Mouse (Mus musculus) neural tube, embryonic 15.5 days (tissue): ENCODE data around the gene Ccdc159. TPM values are rescaled to one million over a fixed set of nuclear protein-coding genes. Genes with fewer than 3 reads are reported as not detected.
A peak's percentile ranks its signal among the peaks of the same experiment; 100 is the strongest.

Experiments
- ATAC-seq: fragments of 200-750 bp; cut with Nextera tagmentation; 2 replicates; pipeline ENCODE4 v1.8.0; 2017; ENCODE audit warnings: mild to moderate bottlenecking, moderate TSS enrichment, moderate library complexity; ENCODE audit not compliant: low FRiP score
- H3K27ac ChIP-seq: fragments of 300-500 bp; sonication (generic); replicated peaks from 2 replicates; pipeline ENCODE4 v1.5.1; 2015; ENCODE audit warnings: mild to moderate bottlenecking, inconsistent platforms
- H3K27me3 ChIP-seq: fragments of 300-500 bp; sonication (generic); replicated peaks from 2 replicates; pipeline ENCODE4 v1.6.1; 2015; ENCODE audit warnings: inconsistent platforms
- H3K36me3 ChIP-seq: fragments of 300-500 bp; sonication (generic); 2 replicates; pipeline ENCODE4 v1.6.1; 2015; ENCODE audit warnings: inconsistent platforms
- H3K4me1 ChIP-seq: fragments of 300-500 bp; sonication (generic); 2 replicates; pipeline ENCODE4 v1.6.1; 2015; ENCODE audit warnings: inconsistent platforms
- H3K4me2 ChIP-seq: fragments of 300-500 bp; sonication (generic); 2 replicates; pipeline ENCODE4 v1.6.1; 2015; ENCODE audit warnings: inconsistent platforms, mild to moderate bottlenecking, moderate library complexity
- H3K4me3 ChIP-seq: fragments of 300-500 bp; sonication (generic); replicated peaks from 2 replicates; pipeline ENCODE4 v1.5.1; 2015; ENCODE audit warnings: mild to moderate bottlenecking, inconsistent platforms
- H3K9ac ChIP-seq: fragments of 300-500 bp; sonication (generic); replicated peaks from 2 replicates; pipeline ENCODE4 v1.6.1; 2015; ENCODE audit warnings: mild to moderate bottlenecking, inconsistent platforms
- H3K9me3 ChIP-seq: fragments of 300-500 bp; sonication (generic); replicated peaks from 2 replicates; pipeline ENCODE4 v1.6.1; 2016; ENCODE audit warnings: inconsistent platforms
- WGBS: fragments of 180-500 bp; shearing (Covaris S2); methylation state at CpG from one replicate; pipeline ENCODE4 v1.1.7; 2015; ENCODE audit warnings: mixed read lengths; 5-methylcytosine and 5-hydroxymethylcytosine counted together
- polyA plus RNA-seq: library from polyadenylated mRNA; unstranded; fragments of >200 nt; fragmentation: Nextera tagmentation; extraction: Ambion mirVana; gene quantifications from 2 replicates; pipeline ENCODE4 v1.2.1, GENCODE M21; 2015

Gene Ccdc159
- polyA plus RNA-seq, 1 experiment from 2014 or later = 10.0 TPM

- peaks cover 2% of the 10 kb centered on the region; the same call in 1 of the 2 replicates for H3K36me3 ChIP-seq
- H3K4me2 ChIP-seq = no peak overlapping the region
- H3K27me3 ChIP-seq = no peaks in the 10 kb centered on the region
- ATAC-seq = no peak
- no peak overlapping the region for H3K4me3 ChIP-seq
- peaks cover 23% of the 10 kb centered on the region for H3K4me1 ChIP-seq
- H3K27ac ChIP-seq = no peak overlapping the region
- no peak overlapping the region for H3K9ac ChIP-seq
- no peaks in the 10 kb centered on the region for H3K9me3 ChIP-seq
- WGBS = 90% methylated on average over 4 of the region's 4 CpGs
Measured at GRCm38 (mm10) chr9:21923036-21923435, 4.2 kb upstream of the Ccdc159 start.

GRCm38 (mm10) chr9:21923490-21924098, 3.7 kb upstream of the Ccdc159 start:
- Histone ChIP-seq H3K4me2 (no peak overlapping the region), H3K4me3 (no peak overlapping the region), H3K4me1 (peaks cover 18% of the 10 kb centered on the region), H3K36me3 (peaks cover 2% of the 10 kb centered on the region; the same call in 1 of the 2 replicates), H3K9me3 (no peaks in the 10 kb centered on the region), H3K27ac (no peak overlapping the region), H3K27me3 (no peaks in the 10 kb centered on the region), H3K9ac (no peak overlapping the region)
- WGBS = 73% methylated on average over 3 of the region's 3 CpGs
- no peak for ATAC-seq

- ATAC-seq = no peak
- 76% methylated on average over 6 of the region's 6 CpGs for WGBS
- H3K36me3 ChIP-seq = peaks cover 2% of the 10 kb centered on the region; the same call in 1 of the 2 replicates
- H3K27ac ChIP-seq = no peak overlapping the region
- no peaks in the 10 kb centered on the region for H3K27me3 ChIP-seq
- peaks cover 18% of the 10 kb centered on the region for H3K4me1 ChIP-seq
- H3K4me2 ChIP-seq = no peak overlapping the region
- no peaks in the 10 kb centered on the region for H3K9me3 ChIP-seq
- H3K9ac ChIP-seq = no peak overlapping the region
- H3K4me3 ChIP-seq = no peak overlapping the region
Measured at GRCm38 (mm10) chr9:21924099-21924493, 3.2 kb upstream of the Ccdc159 start.

GRCm38 (mm10) chr9:21925034-21925433, 2.2 kb upstream of the Ccdc159 start:
- peaks cover 2% of the 10 kb centered on the region; the same call in 1 of the 2 replicates for H3K36me3 ChIP-seq
- H3K9me3 ChIP-seq = no peaks in the 10 kb centered on the region
- ATAC-seq = no peak
- H3K27ac ChIP-seq = no peak overlapping the region
- no peak overlapping the region for H3K4me3 ChIP-seq
- no peak overlapping the region for H3K4me2 ChIP-seq
- H3K4me1 ChIP-seq = peaks cover 18% of the 10 kb centered on the region
- no peaks in the 10 kb centered on the region for H3K27me3 ChIP-seq
- 83% methylated on average over 3 of the region's 3 CpGs for WGBS
- H3K9ac ChIP-seq = no peak overlapping the region

GRCm38 (mm10) chr9:21925506-21925905, 1.8 kb upstream of the Ccdc159 start:
- no peak overlapping the region for H3K4me2 ChIP-seq
- H3K27ac ChIP-seq = no peak overlapping the region
- H3K9me3 ChIP-seq = no peaks in the 10 kb centered on the region
- H3K27me3 ChIP-seq = no peaks in the 10 kb centered on the region
- no peak for ATAC-seq
- no peak overlapping the region for H3K9ac ChIP-seq
- peaks cover 18% of the 10 kb centered on the region for H3K4me1 ChIP-seq
- H3K36me3 ChIP-seq = peaks cover 2% of the 10 kb centered on the region; the same call in 1 of the 2 replicates
- 96% methylated on average over 1 of the region's 1 CpGs for WGBS
- H3K4me3 ChIP-seq = no peak overlapping the region

- WGBS = 81% methylated on average over 6 of the region's 6 CpGs
- H3K36me3 ChIP-seq = peaks cover 2% of the 10 kb centered on the region; the same call in 1 of the 2 replicates
- H3K9ac ChIP-seq = peak overlapping the region; percentile 71
Measured at GRCm38 (mm10) chr9:21926155-21926554, 1.1 kb upstream of the Ccdc159 start.

GRCm38 (mm10) chr9:21926784-21927183, 487 bp upstream of the Ccdc159 start:
- ATAC-seq = peak; percentile 6; the same call in 1 of the 2 replicates
- H3K9me3 ChIP-seq = no peaks in the 10 kb centered on the region
- peak overlapping the region; percentile 71 for H3K9ac ChIP-seq
- H3K4me2 ChIP-seq = peak overlapping the region; percentile 59
- peak overlapping the region; percentile 52 for H3K4me3 ChIP-seq
- H3K36me3 ChIP-seq = peaks cover 1% of the 10 kb centered on the region; the same call in 1 of the 2 replicates
- 0% methylated on average over 6 of the region's 6 CpGs for WGBS
- peak overlapping the region; percentile 80 for H3K27ac ChIP-seq
- peaks cover 18% of the 10 kb centered on the region for H3K4me1 ChIP-seq
- H3K27me3 ChIP-seq = no peaks in the 10 kb centered on the region

More at GRCm38 (mm10) chr9:21926155-21926554, 1.1 kb upstream of the Ccdc159 start:
- H3K9me3 ChIP-seq = no peaks in the 10 kb centered on the region
- no peaks in the 10 kb centered on the region for H3K27me3 ChIP-seq
- no peak for ATAC-seq
- peak overlapping the region; percentile 80; the same call in 1 of the 2 replicates for H3K27ac ChIP-seq
- H3K4me3 ChIP-seq = peak overlapping the region; percentile 52
- peaks cover 18% of the 10 kb centered on the region for H3K4me1 ChIP-seq
- H3K4me2 ChIP-seq = peak overlapping the region; percentile 59

GRCm38 (mm10) chr9:21929208-21929607, 1.9 kb downstream of the Ccdc159 start:
- Histone ChIP-seq H3K9me3 (no peaks in the 10 kb centered on the region), H3K9ac (no peak overlapping the region), H3K4me1 (peaks cover 18% of the 10 kb centered on the region), H3K4me3 (no peak overlapping the region), H3K4me2 (no peak overlapping the region), H3K36me3 (no peaks in the 10 kb centered on the region), H3K27ac (no peak overlapping the region), H3K27me3 (no peaks in the 10 kb centered on the region)
- ATAC-seq = no peak
- WGBS = 82% methylated on average over 3 of the region's 3 CpGs

- no peak overlapping the region for H3K9ac ChIP-seq
- no peak overlapping the region for H3K4me3 ChIP-seq
- H3K27me3 ChIP-seq = no peaks in the 10 kb centered on the region
- H3K27ac ChIP-seq = no peak overlapping the region
- H3K4me2 ChIP-seq = no peak overlapping the region
- ATAC-seq = no peak
- H3K4me1 ChIP-seq = peaks cover 17% of the 10 kb centered on the region
- H3K36me3 ChIP-seq = no peaks in the 10 kb centered on the region
- 64% methylated on average over 2 of the region's 2 CpGs for WGBS
- no peaks in the 10 kb centered on the region for H3K9me3 ChIP-seq
Measured at GRCm38 (mm10) chr9:21932006-21932405, 4.7 kb downstream of the Ccdc159 start.

- H3K27me3 ChIP-seq = no peaks in the 10 kb centered on the region
- no peak overlapping the region for H3K27ac ChIP-seq
- 65% methylated on average over 12 of the region's 12 CpGs for WGBS
- no peak overlapping the region for H3K9ac ChIP-seq
- no peaks in the 10 kb centered on the region for H3K36me3 ChIP-seq
- no peak overlapping the region for H3K4me2 ChIP-seq
- ATAC-seq = no peak
- no peak overlapping the region for H3K4me3 ChIP-seq
- peaks cover 17% of the 10 kb centered on the region for H3K4me1 ChIP-seq
- no peaks in the 10 kb centered on the region for H3K9me3 ChIP-seq
Measured at GRCm38 (mm10) chr9:21932445-21933137, 5.3 kb downstream of the Ccdc159 start.

- Histone ChIP-seq H3K36me3 (0 out of 2 replicates have a peak, but pooled peaks cover 3% of the 10 kb centered on the region), H3K9me3 (no peaks in the 10 kb centered on the region), H3K4me3 (no peak overlapping the region), H3K4me2 (no peak overlapping the region), H3K27ac (no peak overlapping the region), H3K9ac (no peak overlapping the region), H3K27me3 (no peaks in the 10 kb centered on the region), H3K4me1 (peaks cover 27% of the 10 kb centered on the region)
- 90% methylated on average over 12 of the region's 12 CpGs for WGBS
- ATAC-seq = no peak
Measured at GRCm38 (mm10) chr9:21934021-21934420, 6.8 kb downstream of the Ccdc159 start.
